Mouse (Mus musculus) midbrain, embryonic 12.5 days (tissue): ENCODE measurements around the gene Bphl. TPM values are rescaled to one million over a fixed set of nuclear protein-coding genes. Genes with fewer than 3 reads are reported as not detected.
"Not testable (repeated sequence)": the region's sequence is repeated elsewhere in the genome, so short reads cannot be mapped to it uniquely, and the experiment has no call there.

ENCODE experiments used
- ATAC-seq: fragments of 200-750 bp; cut with Nextera tagmentation; 2 replicates; pipeline ENCODE4 v1.8.0; 2017; ENCODE audit warnings: low read depth, moderate TSS enrichment, moderate library complexity; ENCODE audit not compliant: low FRiP score
- H3K27ac ChIP-seq: fragments of 300-500 bp; sonication (generic); replicated peaks from 2 replicates; pipeline ENCODE4 v1.5.1; 2016; ENCODE audit warnings: mild to moderate bottlenecking
- H3K27me3 ChIP-seq: fragments of 300-500 bp; sonication (generic); 2 replicates; pipeline ENCODE4 v1.6.1; 2016; ENCODE audit warnings: mild to moderate bottlenecking
- H3K36me3 ChIP-seq: fragments of 300-500 bp; sonication (generic); 2 replicates; pipeline ENCODE4 v1.6.1; 2016
- H3K4me1 ChIP-seq: fragments of 300-500 bp; sonication (generic); 2 replicates; pipeline ENCODE4 v1.6.1; 2016
- H3K4me2 ChIP-seq: fragments of 300-500 bp; sonication (generic); replicated peaks from 2 replicates; pipeline ENCODE4 v1.6.1; 2016; ENCODE audit warnings: mild to moderate bottlenecking, moderate library complexity
- H3K4me3 ChIP-seq: fragments of 300-500 bp; sonication (generic); 2 replicates; pipeline ENCODE4 v1.5.1; 2016; ENCODE audit warnings: mild to moderate bottlenecking
- H3K9ac ChIP-seq: fragments of 300-500 bp; sonication (generic); replicated peaks from 2 replicates; pipeline ENCODE4 v1.6.1; 2016; ENCODE audit warnings: mild to moderate bottlenecking, moderate library complexity
- H3K9me3 ChIP-seq: fragments of 300-500 bp; sonication (generic); 2 replicates; pipeline ENCODE4 v1.6.1; 2016; ENCODE audit warnings: mild to moderate bottlenecking
- WGBS: fragments of 180-500 bp; shearing (Covaris S2); methylation state at CpG from one replicate; pipeline ENCODE4 v1.1.7; 2016; 5-methylcytosine and 5-hydroxymethylcytosine counted together
- polyA plus RNA-seq: library from polyadenylated mRNA; unstranded; fragments of >200 nt; fragmentation: Nextera tagmentation; extraction: Ambion mirVana; gene quantifications from 2 replicates; pipeline ENCODE4 v1.2.1, GENCODE M21; 2016

Gene Bphl
- polyA plus RNA-seq, 1 experiment from 2014 or later = 31.9 TPM

DNA sequence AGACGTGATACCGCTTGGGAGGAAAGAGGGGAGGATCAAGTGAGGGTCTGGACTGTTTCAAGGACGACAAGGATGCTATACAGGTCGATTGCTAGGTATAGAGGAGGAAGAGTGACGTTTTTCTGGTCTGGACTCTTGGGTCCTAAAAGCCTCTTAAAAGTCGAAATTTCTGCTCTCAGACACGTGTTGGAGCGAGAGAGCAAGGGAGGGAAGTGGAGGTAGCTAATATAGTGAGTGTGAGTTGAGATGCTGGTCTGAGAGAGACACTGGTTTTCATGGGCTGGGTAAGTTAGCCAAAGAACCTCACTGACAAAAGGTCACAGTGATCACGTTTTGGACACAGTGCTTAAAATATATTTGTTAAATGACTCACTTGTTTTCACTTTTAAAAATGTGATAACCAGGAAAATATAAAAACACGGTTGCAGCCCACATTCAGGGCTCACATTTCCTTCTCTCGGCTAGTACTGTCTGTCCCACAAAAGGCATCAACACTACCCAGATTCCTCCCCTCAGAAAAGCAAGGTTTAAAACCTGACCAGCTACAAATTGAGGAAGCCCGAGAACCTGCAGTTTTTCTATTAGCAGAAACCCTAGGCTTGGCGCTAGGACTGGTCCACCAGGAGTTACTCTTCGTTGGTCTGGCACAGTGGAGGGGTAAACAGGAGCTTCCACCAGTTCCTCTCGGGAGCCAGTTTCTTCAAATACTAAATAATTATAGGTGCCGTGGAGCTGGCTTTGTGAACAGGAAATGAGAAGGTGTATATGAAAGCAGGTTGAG is 41.3 kb downstream of the Bphl start:
- Histone ChIP-seq H3K27ac (0 out of 2 replicates have a peak overlapping the region, but pooled peaks have one; percentile 91), H3K4me1 (peaks cover 22% of the 10 kb centered on the region), H3K9me3 (no peaks in the 10 kb centered on the region), H3K27me3 (peaks cover 7% of the 10 kb centered on the region), H3K4me3 (peak overlapping the region; percentile 82; the same call in 1 of the 2 replicates), H3K9ac (peak overlapping the region; percentile 87; the same call in 1 of the 2 replicates), H3K36me3 (peaks cover 9% of the 10 kb centered on the region), H3K4me2 (peak overlapping the region; percentile 80)
- 44% methylated on average over 16 of the region's 16 CpGs for WGBS
- peak; percentile 5; the same call in 1 of the 2 replicates for ATAC-seq

DNA sequence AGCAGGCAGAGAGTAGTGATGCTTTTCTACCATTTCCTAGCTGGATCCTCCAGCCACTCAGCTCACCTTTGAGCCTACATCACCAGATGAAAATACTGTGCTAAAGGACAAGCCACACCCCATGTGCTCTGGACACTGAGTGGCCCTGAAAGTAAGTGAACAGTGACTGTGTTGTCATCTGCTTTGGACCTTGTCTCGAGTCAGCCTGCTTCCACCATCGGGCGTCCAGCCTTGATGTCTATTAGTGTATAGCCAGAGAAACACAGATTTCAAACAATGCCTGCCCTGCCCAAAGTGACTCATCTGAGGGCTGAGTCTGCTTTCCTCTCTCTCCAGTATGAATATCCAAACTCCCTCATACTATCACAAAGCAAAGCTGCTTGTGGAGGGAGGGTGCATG is 42.4 kb downstream of the Bphl start:
- WGBS = 90% methylated on average over 3 of the region's 3 CpGs
- Histone ChIP-seq H3K9me3 (no peaks in the 10 kb centered on the region), H3K4me1 (peaks cover 21% of the 10 kb centered on the region), H3K4me3 (no peak overlapping the region), H3K27me3 (peaks cover 7% of the 10 kb centered on the region), H3K9ac (no peak overlapping the region), H3K27ac (no peak overlapping the region), H3K4me2 (no peak overlapping the region), H3K36me3 (peaks cover 8% of the 10 kb centered on the region)
- ATAC-seq = no peak

GRCm38 (mm10) chr13:34081926-34082325 is 44.5 kb downstream of the Bphl start:
- Histone ChIP-seq H3K27ac (no peak overlapping the region), H3K4me1 (peaks cover 8% of the 10 kb centered on the region), H3K9ac (no peak overlapping the region), H3K27me3 (peaks cover 7% of the 10 kb centered on the region), H3K36me3 (no peaks in the 10 kb centered on the region), H3K4me3 (no peak overlapping the region), H3K4me2 (no peak overlapping the region), H3K9me3 (no peaks in the 10 kb centered on the region)
- no peak for ATAC-seq
- 74% methylated on average over 4 of the region's 4 CpGs for WGBS

- Histone ChIP-seq H3K4me1 (peaks cover 24% of the 10 kb centered on the region), H3K27ac (no peak overlapping the region), H3K9ac (no peak overlapping the region), H3K27me3 (peaks cover 3% of the 10 kb centered on the region), H3K4me3 (no peak overlapping the region), H3K4me2 (no peak overlapping the region), H3K36me3 (no peaks in the 10 kb centered on the region), H3K9me3 (no peaks in the 10 kb centered on the region)
- ATAC-seq = no peak
- WGBS = 76% methylated on average over 9 of the region's 9 CpGs
Observed at GRCm38 (mm10) chr13:34084026-34084750, 46.8 kb downstream of the Bphl start.

DNA sequence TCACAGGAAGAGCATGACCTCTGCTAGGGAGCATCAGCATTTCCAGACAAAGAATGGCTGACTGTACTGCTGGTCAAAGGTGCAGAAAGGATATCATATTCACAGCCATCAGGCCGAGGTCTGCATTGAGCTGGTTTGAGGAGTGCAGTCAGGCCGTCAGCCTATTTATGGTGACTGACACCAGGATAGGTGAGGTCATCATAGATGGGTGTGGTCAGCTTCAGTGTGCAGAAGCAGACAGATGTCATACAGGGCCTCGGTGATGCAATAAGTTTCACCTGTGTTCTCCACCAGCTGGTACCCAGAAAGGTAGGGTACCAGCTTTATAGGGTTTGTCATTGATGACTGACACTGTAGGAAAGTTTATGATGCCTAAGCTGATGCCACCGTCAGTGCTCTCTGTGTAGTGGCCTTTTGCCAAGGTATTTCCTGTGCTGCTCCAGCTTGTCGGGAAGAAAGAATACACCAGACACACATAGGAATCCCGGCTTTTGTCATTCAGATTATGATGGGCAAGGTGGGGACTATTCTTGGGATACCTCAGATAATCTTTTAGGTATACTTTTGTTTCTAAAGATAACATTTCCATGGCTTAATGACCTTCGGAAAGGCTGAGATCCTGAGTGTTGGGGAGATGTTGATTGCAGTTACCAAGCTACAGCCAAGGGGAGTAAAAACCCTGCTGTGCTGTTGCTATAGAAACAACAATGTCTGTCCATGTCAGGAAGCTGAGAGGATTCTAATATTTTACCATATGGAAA is 49.8 kb downstream of the Bphl start:
- no peak for ATAC-seq
- H3K9me3 ChIP-seq = no peaks in the 10 kb centered on the region
- H3K9ac ChIP-seq = no peak overlapping the region
- no peaks in the 10 kb centered on the region for H3K36me3 ChIP-seq
- H3K4me3 ChIP-seq = no peak overlapping the region
- H3K27me3 ChIP-seq = no peaks in the 10 kb centered on the region
- 59% methylated on average over 7 of the region's 7 CpGs for WGBS
- peaks cover 28% of the 10 kb centered on the region for H3K4me1 ChIP-seq
- no peak overlapping the region for H3K4me2 ChIP-seq
- peak overlapping the region; percentile 86; the same call in 1 of the 2 replicates for H3K27ac ChIP-seq

GRCm38 (mm10) chr13:34088201-34088649 is 50.8 kb downstream of the Bphl start:
- peak; percentile 53 for ATAC-seq
- whole genome bisulfite sequencing = 39% methylated on average over 5 of the region's 5 CpGs
- peaks cover 28% of the 10 kb centered on the region for H3K4me1 ChIP-seq
- peak overlapping the region; percentile 86 for H3K27ac ChIP-seq
- not testable (repeated sequence) for H3K9ac ChIP-seq, H3K36me3 ChIP-seq, H3K27me3 ChIP-seq, H3K9me3 ChIP-seq, H3K4me3 ChIP-seq
- H3K4me2 ChIP-seq = peak overlapping the region; percentile 29; the same call in 1 of the 2 replicates

GRCm38 (mm10) chr13:34088871-34089288 is 51.5 kb downstream of the Bphl start:
- H3K27me3 ChIP-seq = no peaks in the 10 kb centered on the region
- peak overlapping the region; percentile 86 for H3K27ac ChIP-seq
- peak overlapping the region; percentile 29 for H3K4me2 ChIP-seq
- peaks cover 28% of the 10 kb centered on the region for H3K4me1 ChIP-seq
- ATAC-seq = peak; percentile 87
- no peak overlapping the region; the same call in 1 of the 2 replicates for H3K4me3 ChIP-seq
- H3K36me3 ChIP-seq = no peaks in the 10 kb centered on the region
- WGBS = 27% methylated on average over 7 of the region's 7 CpGs
- no peaks in the 10 kb centered on the region for H3K9me3 ChIP-seq
- no peak overlapping the region; the same call in 1 of the 2 replicates for H3K9ac ChIP-seq

- ATAC-seq = no peak
- Histone ChIP-seq H3K4me2 (peak overlapping the region; percentile 29; the same call in 1 of the 2 replicates), H3K27ac (peak overlapping the region; percentile 86), H3K9me3 (no peaks in the 10 kb centered on the region), H3K4me1 (peaks cover 28% of the 10 kb centered on the region), H3K9ac (no peak overlapping the region), H3K4me3 (no peak overlapping the region), H3K27me3 (no peaks in the 10 kb centered on the region), H3K36me3 (no peaks in the 10 kb centered on the region)
- 26% methylated on average over 3 of the region's 3 CpGs for WGBS
Observed at GRCm38 (mm10) chr13:34089358-34089757, 52.0 kb downstream of the Bphl start.

- no peak overlapping the region for H3K4me3 ChIP-seq
- H3K36me3 ChIP-seq = no peaks in the 10 kb centered on the region
- ATAC-seq = peak; percentile 95
- no peak overlapping the region for H3K9ac ChIP-seq
- 16% methylated on average over 6 of the region's 7 CpGs for WGBS
- peak overlapping the region; percentile 67 for H3K27ac ChIP-seq
- peak overlapping the region; percentile 29 for H3K4me2 ChIP-seq
- H3K4me1 ChIP-seq = peaks cover 23% of the 10 kb centered on the region
- no peaks in the 10 kb centered on the region for H3K9me3 ChIP-seq
- no peaks in the 10 kb centered on the region for H3K27me3 ChIP-seq
Observed at GRCm38 (mm10) chr13:34095542-34096435, 58.4 kb downstream of the Bphl start.

DNA sequence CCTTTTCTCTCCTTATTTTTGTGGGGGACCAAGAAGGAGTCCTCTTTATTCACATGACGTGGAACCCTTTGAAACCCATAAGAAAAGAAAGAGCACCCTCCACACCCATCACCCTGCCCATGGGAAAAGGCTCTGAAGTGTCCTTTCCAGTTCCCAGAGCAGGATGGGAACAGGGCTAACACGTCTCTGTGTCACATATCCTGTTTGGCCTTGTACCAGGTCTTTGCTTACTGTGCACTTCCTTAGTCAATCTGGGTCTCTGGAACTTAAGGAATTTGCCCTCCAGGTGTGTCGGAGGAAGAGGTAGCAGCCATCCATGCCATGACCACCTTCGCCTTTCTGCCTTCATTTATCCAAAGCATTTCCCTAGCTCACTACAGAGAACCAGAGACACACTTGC is 59.1 kb downstream of the Bphl start:
- H3K4me2 ChIP-seq = peak overlapping the region; percentile 29; the same call in 1 of the 2 replicates

DNA sequence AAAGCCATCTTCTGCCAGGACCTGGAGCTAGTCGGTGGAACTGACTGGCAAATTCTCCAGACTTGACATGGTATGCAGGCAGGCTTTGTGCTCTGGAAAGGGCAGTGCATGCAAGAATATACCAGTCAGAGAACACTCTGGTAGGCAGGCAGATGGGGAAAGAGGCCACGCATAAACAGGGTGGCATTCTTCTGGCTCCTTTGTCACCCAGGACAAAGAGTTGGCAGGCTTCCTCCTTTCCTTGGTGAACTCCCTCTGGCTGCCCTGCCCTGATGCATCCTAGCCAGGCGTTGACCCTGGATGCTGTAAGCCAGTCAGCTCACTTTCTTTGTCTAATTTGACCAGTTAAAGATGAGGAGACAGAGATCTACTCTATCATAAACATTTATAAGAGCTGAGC is 59.7 kb downstream of the Bphl start:
- Histone ChIP-seq H3K36me3 (no peaks in the 10 kb centered on the region), H3K4me3 (no peak overlapping the region), H3K4me1 (peaks cover 23% of the 10 kb centered on the region), H3K4me2 (no peak overlapping the region), H3K27ac (peak overlapping the region; percentile 67), H3K27me3 (no peaks in the 10 kb centered on the region), H3K9me3 (no peaks in the 10 kb centered on the region), H3K9ac (no peak overlapping the region)
- WGBS = 68% methylated on average over 3 of the region's 3 CpGs
- ATAC-seq = 0 out of 2 replicates have a peak, but pooled peaks have one; percentile 5

More for the DNA sequence above, 59.1 kb downstream of the Bphl start:
- no peaks in the 10 kb centered on the region for H3K36me3 ChIP-seq
- peaks cover 23% of the 10 kb centered on the region for H3K4me1 ChIP-seq
- peak; percentile 74 for ATAC-seq
- no peak overlapping the region for H3K9ac ChIP-seq
- no peaks in the 10 kb centered on the region for H3K27me3 ChIP-seq
- H3K27ac ChIP-seq = peak overlapping the region; percentile 67
- H3K9me3 ChIP-seq = no peaks in the 10 kb centered on the region
- no peak overlapping the region for H3K4me3 ChIP-seq
- WGBS = 56% methylated on average over 4 of the region's 4 CpGs
